Mouse (Mus musculus) embryo, embryonic 9.5 days (tissue): Measurements from ENCODE around the gene Rabgap1l.

Source experiments
- DNase-seq: peaks from one replicate; pipeline ENCODE4 v3.0.0-alpha.2; 2017; ENCODE audit errors: extremely low spot score

The Rabgap1l gene

DNA sequence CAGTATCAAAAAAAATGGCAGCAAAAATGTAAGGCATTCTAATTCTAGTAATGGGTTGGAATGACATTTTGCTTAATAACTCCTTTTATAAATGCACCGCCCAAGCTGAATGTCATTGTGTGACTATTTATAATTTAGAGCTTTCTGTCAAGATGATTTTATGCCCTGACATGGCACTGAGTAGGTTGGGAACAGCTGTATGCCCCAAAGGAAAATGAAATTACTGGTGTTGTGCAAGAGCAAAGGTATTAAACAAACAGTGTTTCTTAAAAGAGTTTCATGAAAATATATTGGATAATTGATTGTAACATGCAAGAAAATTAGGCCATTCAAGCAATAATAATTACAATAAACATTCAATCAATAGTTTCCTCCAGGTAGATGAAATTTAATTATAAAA, 198.4 kb downstream of the Rabgap1l start:
- DNase-seq: no peak

DNA sequence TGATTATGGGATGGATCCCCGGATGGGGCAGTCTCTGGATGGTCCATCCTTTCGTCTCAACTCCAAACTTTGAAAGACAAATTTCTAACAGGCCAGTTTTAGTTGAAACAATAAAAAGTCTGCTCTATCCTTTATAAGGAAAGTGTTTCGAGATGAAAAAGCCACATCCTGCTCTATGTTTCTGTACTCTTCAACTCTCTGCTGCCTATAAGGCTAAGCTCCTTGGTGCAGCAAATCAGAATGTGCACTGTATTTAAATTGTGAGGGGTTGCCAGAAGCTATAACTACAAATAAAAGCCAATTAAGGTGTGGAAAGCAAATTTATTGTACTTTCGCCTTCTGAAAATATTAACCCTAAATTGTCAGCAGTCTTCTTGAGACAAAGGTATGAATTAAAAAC, 198.9 kb downstream of the Rabgap1l start:
- no peak for DNase-seq

DNA sequence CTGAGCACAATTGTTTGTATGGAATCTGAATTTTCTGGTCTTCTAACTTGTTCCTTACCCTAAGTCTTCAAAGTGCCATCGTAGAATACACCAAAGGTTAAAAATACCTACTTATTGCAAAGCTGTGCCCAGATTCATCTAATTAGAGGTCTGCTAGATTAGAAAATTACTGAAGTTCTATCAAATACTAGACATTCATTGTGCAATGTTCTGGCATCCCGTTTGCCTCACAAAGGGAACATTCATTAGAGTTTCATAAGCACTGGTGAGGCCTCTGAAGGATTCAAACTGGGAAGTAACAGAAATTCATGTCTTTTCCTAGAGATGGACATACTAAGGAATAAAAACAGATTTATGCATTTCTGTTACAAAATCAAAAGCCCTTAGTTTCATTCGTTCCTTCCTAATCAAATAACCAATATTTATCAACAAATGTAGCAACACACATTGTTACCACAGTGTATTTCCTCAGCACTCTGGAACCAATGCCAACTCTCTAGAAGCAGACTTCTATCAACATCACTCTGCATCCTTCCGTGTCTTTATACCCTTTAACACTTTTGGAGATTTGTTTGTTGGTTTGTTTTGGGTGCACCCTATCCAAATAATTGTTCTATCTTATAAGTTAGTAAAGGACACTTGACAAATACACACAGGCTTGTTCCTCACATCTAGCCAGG, 204.0 kb downstream of the Rabgap1l start:
- DNase-seq: no peak

DNA sequence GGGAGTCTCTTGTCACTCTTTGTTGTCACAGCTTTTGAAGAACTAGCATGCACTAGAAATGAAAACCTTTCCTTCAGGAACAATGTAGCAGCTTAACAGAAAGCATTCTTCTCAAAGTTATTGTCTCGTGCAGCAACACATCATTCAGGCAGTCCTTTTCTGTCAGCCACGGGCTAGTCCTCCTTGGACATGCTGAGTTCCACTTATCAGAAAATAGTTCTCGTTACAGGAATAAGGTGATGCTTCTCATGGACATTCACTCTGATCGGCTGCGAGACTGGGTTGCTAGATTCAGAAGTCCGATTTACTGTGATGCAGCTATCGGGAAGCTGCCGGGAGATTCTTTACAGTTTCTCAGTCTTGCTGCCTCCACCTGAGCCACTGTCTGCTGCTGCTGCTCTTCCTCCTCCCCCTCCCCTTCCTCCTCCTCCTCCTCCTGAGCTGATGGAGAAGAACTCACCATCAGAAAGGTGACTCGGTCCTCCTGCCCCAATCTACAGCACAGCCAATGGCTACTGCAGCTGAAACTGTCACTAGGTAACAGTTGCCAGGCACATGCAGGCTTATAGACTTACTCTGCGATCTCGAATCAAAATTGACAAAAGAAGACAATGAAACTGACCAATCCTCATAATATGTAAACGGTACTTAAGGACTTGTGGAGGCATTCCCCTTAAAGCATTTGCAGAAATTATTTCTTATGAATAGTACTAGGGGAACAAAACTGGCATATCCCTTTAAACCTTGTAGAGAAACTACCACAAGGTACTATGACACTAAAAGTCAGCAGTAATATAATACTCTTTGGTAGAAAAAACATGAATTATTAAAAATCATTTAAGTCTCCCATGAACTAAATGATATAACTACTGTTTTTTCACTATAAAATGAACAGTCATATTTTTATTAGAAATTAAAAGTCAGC, 213.4 kb downstream of the Rabgap1l start:
- DNase-seq: no peak

DNA sequence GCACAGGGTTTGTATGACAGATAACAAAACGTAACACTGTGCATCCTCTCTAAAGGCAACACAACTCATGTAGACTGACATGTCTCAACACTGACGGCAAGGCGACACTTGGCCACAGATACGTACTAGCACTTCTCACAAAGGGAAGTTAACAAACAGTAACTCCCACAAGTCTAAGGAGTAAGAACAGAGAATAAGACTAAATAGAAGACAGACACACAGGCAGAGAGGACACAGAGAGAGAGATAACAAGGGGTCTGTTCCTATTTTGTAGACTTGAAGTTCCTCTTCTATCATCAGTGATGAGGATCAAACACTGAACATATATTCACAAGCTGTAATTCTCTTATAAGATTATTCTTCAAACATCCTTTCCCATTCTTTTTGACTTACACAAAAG, 216.9 kb downstream of the Rabgap1l start:
- no peak for DNase-seq

DNA sequence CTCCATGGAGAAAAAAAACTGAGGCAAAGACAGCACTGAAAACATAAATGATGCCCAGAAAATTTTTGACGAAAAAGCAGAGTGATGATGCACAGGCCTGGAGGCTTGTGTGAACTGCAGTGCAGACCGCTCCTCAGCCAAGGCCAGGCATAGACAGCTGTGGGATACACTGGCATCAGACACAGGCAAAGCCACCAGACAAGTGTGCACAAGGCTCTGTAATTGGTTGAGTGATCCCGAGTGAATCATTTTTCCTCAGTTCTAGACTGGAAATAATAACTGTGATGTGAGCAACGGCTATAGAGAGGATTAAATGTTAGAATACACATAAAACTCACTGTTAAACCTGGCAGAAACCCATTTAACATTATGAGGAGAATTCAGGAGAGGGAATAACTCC, 219.0 kb downstream of the Rabgap1l start:
- no peak for DNase-seq

DNA sequence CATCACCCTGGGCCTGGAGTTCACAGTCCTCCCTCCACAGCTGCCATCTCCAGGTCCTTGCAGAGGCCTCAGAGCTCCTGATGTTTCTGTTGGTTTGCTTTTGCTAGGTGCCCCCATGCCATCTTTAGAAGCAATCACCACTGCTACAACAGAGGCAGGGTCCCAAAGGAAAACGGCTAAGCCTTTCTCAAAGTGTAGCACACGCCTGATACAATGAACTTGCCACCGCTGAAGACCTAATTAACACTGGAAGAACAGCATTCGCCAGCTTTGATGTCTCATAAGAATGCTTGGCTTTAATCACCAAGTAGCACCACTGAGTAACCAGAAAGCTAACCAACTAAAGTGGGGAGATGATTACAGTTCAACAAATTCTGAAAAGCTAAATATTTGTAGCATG, 226.6 kb downstream of the Rabgap1l start:
- no peak for DNase-seq

DNA sequence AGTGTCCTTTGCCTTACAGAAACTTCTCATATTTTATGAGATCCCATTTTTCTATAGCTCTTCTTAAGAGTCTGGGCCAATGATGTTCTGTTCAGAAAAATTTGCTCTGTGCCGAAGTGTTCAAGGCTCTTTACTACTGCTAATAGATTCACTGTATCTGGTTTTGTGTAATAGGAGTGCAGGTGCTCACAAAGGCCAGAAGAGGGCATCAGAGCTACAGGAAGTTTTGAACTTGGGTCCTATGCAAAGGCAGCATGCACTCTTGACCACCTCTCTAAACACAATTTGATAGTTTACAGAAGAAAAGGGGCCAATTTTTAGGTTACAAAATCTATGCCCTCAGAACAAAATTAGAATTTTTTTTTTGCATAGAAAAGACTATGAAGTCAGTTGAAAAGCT, 231.6 kb downstream of the Rabgap1l start:
- peak; percentile 28 for DNase-seq

DNA sequence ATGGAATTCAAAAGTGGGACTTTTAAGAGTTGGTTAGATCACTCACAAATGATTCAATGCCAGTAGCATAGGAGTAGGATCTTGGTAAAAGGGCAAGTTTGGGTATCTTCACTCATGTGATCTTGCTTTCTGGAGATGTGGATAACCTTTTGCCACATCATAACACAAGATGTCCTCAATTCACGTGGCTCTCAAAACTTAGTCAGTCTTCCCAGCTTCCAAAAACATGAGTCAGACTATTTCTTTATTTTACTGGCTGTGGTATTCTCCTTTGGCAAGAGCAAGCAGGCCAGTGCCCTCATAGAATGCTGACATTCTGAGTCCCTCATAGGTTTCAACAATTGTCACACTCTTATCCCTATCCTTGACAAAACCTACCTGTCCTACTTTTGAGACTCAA, 242.4 kb downstream of the Rabgap1l start:
- no peak for DNase-seq

DNA sequence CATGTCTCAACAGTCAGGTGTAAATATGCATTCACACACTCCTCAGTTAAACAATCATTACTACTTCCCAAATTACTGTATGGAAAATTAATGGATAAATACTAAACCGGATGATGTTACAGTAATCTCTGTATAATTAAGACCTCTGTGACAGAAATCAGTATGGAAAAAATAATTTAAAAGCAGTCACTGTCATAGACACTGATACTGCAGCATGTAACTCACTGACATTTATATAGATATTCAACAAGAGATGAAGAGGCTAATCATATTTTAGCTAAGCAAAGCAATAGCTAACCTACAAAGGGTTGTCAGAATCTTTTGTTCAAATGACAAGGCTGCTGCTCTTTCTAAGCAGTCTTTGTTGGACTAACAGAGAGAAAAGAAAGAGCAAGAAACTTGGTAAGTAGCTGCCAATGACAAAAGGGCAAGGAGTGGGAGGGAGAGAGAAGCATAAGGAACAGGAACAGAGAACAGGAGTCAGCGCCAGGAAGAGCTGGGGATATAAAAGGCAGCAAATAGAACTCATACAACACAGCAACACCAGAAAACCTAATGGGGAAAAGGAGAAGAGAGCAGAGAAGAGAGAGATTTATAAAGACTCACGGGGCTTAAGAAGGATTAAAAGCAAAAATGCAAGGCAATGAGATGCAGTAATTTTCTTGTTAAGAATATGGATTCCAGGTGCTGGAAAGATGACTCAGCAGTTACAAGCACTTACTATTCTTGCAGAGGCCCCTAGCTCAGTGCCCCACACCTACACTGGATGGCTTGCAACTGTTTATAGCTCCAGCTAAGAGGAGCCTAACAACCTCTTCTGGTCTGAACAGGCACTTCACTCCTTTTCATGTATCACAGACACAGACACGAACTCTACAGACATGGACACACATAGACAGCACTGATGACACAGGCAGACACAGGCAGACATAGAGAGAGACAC, 244.8 kb downstream of the Rabgap1l start:
- DNase-seq: peak; percentile 13

DNA sequence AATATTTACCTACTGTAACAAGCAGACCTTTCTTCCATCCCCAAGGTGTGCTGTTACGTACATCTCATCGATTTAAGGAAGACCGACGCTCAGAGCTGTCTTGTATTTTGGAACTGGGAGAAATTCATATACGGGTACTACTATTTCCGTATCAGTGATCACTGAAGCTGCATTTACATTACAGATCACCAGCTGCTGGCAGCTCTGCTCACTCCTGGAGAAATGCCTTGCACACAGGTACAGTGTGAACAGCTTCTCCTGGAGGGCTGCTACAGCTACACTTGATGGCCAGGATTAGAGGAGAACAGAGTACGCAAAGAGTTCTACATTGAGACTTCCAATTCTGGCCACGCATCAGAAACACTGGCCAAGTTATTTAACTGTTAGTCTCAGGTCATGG, 257.4 kb downstream of the Rabgap1l start:
- DNase-seq: no peak

DNA sequence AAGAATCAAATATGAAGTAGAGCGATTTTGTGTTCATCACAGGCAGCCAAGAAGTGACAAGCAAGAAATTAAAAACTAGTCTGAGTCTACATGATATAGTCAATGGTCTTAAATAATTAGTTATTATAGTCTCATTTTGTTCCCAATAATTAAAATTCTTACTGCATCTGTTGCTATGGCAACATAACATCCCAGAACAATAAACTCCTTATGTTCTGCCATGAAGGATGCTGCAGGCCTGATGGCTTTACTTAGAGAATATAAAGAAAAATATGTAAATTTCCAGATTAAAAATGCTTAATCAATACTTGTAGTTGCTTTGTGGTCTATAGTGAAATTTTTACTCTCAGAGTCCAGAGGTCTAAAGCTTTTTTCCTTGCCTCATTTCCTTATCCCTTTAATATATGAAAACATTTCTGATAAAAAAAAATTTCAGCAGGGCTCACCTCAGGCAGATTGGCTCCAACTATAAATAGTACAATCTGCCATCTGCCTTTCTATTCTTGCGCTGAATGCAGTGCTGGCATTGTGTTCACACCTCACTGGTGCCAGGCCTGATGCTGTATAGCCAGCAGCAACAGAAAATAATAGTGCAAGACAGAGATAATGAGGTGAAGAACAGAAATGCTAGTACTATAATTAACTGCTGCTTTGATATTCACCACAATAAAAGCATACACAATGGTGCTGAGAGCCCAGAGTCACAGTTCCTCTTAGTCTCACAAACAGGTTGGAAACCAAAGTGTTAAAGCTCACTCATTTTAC, 258.3 kb downstream of the Rabgap1l start:
- DNase-seq: no peak

DNA sequence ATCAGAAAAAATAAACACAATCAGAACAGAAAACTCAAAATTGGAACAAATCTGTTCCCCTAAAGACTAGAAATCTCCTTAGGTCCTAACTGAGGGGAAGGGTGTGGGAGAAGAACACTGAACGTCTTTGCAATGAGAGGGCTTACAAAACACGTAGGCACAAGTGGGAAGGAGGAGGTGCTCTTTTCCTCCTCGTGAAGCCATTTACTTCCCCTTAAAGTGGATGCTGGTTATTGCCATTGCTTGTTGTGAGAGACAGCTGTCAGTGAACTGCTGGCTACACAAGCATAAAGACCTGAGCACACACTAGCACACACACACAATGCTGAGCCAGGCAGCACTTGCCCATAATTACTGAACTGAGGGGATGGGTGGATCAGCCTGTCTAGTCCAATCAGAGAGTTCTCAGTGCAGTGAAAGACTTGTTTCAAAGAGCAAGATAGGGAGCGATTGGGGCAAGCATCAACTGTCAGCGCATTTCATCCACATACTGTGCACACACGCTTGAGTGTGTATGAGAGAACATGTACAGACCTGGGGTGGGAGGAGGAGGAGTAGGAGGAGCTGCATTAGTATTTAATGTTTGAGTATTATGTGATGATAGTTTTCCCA, 259.7 kb downstream of the Rabgap1l start:
- no peak for DNase-seq

DNA sequence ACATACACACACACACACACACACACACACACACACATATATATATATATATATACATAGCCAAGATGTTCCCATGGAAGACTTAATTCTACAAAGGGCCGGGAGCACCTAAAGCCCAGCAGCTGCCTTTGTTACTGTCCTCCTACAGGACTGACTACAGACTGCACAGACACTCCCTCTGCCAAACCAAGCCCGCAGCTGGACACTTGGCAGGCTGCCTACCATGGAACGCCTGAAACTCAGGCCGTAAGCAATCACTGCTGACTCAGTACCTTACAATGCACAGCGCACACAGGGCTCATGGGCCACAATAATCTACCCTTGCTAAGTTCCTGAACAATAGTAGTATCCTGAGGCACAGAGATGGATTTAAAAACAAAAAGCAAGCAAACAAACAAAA, 261.6 kb downstream of the Rabgap1l start:
- DNase-seq: no peak

DNA sequence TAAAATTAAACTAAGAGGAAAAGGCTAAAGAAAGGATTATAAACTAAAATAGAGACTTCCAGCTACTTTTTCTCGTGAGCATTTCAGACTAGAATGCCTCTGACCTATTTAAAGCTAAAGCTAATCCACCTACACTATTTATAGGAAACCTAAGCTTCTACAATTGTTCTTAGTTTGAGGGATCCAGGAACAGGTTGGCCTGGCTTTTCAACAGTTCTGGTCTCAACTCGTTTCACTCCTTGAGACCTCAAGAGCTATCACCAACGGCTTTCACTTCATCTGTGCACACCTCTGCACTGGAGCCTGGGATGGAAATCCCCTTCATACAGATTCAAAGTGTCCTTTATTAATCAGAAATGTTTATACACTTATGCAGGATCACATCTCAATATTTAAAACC, 271.1 kb downstream of the Rabgap1l start:
- DNase-seq: no peak

DNA sequence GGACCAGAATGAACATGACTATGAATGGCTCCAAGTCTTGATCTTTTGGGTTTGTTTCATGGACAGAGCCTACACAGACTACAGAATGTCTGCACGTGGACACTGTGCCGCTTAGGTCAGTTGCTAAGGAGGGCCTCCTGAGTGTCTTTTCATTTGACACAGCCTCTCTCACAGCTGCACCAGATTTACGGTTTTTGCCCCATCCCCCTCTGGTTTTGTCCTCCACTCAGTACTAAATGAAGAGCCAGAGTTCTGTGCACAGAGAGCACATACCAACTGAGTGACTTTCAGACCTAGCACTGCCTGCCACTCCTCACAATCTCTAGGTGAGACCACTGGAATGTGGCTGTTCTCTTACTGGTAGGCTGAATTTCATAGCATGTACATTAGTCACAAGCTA, 272.3 kb downstream of the Rabgap1l start:
- DNase-seq: peak; percentile 10

DNA sequence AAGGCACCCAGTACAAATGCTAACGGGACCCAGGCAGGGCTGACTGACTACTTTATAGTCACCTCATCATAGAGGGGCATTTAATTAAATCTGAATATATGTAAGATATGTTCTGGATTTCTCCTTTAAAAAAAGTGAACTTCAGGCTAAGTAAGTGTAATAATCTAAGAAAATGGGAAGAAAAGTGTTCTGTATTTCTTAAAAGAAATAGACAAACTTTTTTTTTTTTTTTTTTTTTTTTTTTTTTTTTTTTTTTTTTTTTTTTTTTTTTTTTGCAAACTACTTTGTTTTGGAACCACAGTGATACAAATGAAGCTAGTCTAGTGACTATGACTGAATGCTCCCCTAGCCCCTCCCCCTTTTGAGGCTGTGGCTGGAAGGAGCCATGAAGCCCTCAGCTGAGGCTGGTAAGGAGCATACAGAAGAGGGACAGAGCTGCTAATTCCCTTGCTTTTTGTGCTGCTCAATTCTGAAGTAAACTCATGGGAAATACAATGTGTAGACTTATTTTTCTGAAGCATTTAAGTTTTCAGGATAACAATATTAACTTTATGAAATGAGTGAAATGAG, 273.0 kb downstream of the Rabgap1l start:
- DNase-seq: peak; percentile 8

DNA sequence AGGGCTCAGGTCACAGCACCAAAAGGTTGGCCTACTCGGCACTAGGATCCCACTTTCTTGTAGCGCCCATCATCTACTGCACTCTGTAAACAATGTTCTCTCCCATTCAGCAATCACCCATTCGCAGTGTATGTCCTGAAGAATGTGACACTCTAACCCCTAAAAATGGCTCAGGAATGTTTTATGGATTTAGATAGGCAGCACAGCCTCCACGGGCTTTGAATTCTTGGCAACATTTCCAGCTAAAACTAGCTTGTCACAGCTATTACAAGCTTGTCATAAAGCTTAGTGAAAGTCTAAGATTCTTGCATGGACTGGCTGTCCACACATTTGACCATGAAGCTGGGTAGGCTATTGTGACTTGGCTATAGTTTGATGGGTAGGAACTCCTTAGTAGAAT, 274.5 kb downstream of the Rabgap1l start:
- no peak for DNase-seq

DNA sequence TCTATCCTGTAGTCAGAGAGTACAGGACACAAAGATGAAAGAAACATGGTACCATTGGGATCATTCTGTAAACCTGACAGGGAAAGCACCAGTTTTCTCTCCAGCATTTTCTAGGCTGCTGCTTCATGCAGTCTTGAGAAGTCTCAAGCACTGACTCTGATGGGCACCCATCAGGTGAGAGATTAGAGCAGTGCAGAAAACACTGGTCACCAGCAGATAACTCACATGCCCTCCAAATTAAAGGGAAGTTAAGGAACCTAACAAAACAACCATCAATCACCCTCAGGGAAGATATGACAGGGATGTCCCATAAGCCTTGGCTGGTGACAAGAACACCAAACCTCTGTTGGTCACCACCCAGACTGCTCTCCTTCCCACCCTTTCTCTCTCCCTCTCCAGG, 285.2 kb downstream of the Rabgap1l start:
- no peak for DNase-seq

DNA sequence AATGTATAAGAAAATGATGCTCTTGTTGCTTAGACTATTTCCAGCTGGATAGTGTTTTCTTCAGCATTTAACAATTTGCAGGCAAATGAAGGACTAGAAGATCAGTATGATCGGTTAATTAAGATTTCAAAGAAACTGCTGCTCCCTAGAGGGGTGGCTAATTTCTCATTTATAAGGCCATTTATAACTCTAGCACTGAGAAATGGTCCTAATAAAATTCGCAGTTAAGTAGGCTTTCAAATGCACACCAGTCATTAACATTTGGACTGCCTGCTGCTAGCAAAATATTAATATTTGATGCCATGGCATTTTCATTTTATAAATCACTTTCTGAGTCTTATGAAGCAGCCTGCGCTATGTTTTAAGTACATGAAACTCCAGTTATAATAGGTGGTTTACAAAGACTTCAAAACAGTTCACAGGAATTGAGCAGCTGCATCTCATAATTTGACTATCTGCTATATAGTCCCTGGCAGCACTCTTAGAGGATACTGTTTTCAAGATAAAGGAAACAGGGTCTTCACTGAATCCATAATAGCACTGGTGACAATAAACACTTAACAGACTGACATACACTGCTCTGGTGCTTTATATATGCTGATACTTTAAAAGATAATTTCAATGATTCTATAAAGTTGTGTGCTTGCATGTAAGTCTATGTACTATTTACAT, 296.0 kb downstream of the Rabgap1l start:
- DNase-seq: no peak
